Mouse (Mus musculus): ENCODE measurements around the gene Gm42791.
A peak's percentile ranks its signal among the peaks of the same experiment; 100 is the strongest.

Gene Gm42791

DNA sequence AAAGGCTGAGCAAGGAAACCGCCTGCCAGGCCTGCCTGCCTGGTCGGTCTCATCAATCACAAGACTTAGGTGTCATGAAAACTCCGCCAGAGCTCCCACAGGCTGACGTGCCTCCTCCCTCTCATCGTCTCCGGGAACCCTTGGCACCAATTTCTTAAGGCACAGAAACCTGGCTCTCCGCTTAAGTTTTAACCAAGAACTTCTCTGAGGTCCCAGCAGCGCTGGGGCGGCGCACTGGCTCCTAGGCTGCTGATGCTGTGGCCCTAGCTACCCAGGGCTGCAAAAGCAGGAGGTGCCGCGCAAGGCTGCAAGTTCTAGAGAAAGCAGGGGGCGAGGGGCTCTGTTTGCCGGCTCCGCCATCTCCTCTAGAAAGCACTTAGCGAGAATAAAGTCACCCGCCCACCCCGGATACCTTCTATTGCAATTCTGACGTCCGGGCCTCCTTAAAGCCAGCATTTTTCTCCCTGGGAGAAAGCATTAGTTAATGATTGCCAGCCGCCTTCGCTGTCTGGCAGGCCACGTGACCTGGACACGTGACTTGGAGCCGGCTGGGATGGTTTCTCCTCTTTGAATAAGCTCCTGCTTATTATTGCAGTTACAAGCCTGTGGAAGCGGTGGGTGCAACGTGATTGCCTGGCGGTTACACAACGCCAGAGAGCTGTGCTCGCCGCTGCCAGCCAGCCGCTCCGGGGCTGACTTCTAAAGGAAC is at the start of gene Gm42791:
Gm42791 (minus strand) TSS at position 442 of the 709 bp plus-strand sequence.
- DNase-seq (ENCODE audit: low read depth, low spot score): peak; percentile 39

GRCm38 (mm10) chr5:149044067-149044466 is 49.1 kb upstream of the Gm42791 start:
- no peak for DNase-seq (ENCODE audit: low read depth, low spot score)

DNA sequence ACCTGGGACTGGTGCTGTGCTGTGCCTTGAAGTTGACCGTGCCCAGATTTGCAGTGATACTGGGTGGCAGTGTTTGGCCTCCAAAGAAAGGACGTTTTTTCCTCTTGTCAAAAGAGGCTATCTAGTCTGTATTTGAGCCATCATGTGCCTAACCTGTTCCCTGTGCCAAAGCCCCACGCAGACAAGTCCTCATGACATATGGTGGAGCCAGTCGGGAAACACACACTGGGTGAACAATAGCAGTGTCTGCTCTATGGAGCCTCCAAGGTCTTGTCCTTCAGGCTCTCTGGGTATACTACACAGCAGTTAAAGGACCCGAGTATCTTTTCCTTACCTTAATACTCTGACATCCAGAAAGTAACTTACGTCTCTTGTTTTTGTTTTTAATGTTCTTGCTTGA is 48.3 kb upstream of the Gm42791 start:
- no peak for DNase-seq (ENCODE audit: low read depth, low spot score)

GRCm38 (mm10) chr5:149039825-149040224 is 44.9 kb upstream of the Gm42791 start:
- DNase-seq (ENCODE audit: low read depth, low spot score): peak; percentile 57

DNA sequence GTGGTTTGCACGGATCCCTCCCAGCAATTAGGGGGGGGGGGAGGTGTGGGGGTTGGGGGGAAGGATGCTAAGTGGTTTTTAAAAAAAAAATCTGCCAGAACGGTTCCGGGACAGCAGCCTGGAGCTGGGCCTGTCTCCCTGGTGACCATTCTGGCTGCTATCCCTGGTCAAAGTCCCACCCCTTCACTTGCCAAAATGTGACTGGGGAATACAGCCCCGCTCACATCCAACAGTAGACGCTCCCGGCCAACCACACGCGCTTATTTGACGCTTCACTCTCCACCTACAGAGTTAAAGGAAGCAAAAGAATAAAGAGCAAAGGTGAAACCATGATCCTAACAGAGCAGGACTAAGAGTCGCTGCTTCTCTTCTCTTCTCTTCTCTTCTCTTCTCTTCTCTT is 42.8 kb upstream of the Gm42791 start:
- DNase-seq (ENCODE audit: low read depth, low spot score): no peak

- DNase-seq (ENCODE audit: low read depth, low spot score): no peak
Observed at GRCm38 (mm10) chr5:149036920-149037319, 42.0 kb upstream of the Gm42791 start.

DNA sequence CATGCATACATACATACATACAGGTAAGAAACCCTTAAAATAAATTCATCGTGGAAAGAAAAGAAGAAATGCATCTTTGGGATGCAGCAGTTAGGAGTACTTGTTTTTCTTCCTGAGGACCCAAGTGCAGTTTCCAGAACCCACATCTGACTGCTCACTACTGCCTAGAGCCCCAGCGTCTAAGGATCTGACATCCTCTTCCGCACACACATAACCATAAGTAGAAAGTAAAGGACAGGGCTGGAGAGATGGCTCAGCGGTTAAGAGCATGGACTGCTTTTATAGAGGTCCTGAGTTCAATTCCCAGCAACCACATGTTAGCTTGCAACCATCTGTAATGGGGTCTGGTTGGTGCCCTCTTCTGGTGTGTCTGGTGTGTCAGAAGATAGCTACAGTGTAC is 37.5 kb upstream of the Gm42791 start:
- DNase-seq (ENCODE audit: low read depth, low spot score): no peak

GRCm38 (mm10) chr5:149031199-149031750 is 36.3 kb upstream of the Gm42791 start:
- DNase-seq (ENCODE audit: low read depth, low spot score): no peak

DNA sequence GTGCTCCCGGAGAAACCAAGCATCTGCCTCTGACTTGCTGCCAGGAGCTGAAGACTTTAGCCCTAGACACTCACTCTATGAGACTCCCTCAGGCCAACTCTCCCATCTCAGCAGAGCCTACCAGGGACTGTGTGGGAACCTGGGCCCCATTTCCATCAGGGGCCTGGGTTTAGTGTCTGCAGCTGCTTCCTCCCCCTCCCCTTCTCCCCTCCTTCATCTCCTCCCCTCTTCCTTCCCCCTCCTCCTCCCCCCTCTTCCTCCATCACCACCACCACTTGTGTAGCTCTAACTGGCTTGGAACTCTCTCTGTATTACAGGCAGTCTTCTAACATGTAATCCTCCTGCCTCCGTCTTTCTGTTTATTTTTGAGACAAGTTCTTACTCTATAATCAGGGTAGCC is 35.2 kb upstream of the Gm42791 start:
- no peak for DNase-seq (ENCODE audit: low read depth, low spot score)

DNA sequence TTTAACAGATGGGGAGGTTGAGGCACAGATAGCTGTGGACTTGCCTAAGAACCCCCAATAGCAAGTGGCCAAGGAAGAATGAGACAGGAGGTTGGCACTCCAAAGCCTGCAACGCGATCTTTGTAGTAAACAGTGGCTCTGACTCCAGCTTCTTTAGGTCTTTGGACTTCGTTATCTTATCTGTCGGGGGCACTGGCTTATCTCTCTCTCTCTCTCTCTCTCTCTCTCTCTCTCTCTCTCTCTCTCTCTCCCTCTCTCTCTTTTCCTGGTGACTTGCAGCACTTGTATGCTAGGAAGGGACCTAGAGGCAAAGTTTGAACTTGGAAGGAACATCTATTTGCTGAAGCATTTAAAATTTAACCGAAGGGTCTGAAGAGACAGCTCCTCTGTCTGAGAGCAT is 33.4 kb upstream of the Gm42791 start:
- DNase-seq (ENCODE audit: low read depth, low spot score): no peak

DNA sequence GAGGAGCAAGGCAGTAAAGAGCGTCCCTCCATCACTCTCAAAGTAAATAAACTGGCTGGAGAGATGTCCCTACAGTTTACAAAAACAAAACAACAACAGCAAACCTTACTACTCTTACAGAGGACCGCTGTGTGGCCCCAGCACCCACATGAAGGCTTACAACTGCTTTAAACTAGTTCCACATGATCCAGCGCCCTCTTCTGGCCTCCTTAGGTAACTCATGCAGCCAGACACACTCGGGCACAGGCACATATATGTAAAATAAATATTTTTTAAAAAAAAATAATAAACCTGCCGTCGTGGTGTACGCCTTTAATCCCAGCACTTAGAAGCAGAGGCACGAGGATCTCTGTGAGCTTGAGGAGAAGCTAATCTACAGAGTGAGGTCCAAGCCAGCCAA is 32.4 kb upstream of the Gm42791 start:
- DNase-seq (ENCODE audit: low read depth, low spot score): no peak

- no peak for DNase-seq (ENCODE audit: low read depth, low spot score)
Observed at GRCm38 (mm10) chr5:149021120-149021519, 26.2 kb upstream of the Gm42791 start.

DNA sequence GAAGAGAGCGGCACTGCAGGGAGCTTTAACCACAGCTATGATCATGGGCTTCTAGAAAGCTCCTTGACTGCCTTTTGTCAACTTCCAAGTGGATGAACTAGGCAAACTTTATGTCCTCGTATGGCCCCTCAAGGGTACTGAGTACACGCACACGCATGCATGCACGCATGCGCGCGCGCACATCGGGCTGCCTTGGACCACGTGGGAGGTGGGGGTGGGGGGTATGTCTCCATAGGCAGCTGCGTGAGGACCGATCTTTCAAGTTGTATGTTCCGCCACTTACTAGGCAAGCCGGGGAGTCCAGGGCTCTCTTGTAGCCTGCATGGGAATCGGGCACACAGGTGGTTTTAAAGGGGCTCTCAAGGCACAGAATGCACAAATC is 25.7 kb upstream of the Gm42791 start:
- no peak for DNase-seq (ENCODE audit: low read depth, low spot score)

GRCm38 (mm10) chr5:149020059-149020680 is 25.2 kb upstream of the Gm42791 start:
- DNase-seq (ENCODE audit: low read depth, low spot score): no peak

DNA sequence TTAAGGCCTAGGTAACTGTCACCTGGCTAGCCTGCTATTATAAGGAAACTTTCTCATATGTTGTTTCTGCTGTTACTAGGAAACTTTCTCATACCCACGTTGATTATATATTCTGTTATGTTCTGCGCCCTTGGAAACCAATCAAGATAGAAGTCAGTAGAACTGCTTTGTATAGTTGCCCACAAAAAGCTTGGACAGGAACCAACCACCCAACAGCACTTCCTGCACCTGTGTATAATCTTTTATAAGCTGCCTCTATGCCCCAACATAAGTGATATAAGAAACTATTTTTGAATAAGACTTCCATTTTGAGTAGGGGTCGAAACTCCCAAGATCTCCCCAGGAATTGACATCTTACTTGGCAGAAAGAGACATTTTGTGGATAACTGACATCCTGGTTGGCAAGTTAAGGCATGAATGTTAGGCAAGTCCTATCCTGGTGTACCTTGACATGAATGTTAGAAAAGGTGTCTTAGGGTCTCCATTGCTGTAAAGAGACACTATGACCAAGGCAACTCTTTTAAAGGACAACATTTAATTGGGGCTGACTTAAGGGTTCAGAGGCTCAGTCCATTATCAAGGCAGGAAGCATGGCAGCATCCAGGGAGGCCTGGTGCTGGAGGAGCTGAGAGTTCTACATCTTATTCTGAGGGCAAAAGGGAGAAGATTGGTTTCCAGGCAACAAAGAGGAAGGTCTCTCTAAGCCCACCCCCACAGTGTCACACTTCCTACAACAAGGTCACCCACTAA is 22.9 kb upstream of the Gm42791 start:
- no peak for DNase-seq (ENCODE audit: low read depth, low spot score)

DNA sequence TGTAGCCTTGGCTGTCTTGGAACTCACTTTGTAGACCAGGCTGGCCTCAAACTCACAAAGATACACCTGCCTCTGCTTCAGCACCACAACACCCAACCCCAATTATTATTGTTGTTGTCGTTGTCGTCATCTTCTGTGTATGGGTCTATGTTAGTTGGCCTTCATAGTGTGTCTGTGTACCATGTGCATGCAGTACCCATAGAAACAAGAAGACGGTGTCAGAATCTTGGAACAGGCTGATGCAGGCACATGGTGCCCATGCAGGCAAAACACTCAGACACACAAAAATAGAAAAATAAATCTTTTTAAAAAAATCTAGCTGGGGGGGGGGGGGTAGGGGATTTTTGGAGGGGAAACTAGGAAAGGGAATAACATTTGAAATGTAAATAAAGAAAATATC is 22.2 kb upstream of the Gm42791 start:
- DNase-seq (ENCODE audit: low read depth, low spot score): no peak

DNA sequence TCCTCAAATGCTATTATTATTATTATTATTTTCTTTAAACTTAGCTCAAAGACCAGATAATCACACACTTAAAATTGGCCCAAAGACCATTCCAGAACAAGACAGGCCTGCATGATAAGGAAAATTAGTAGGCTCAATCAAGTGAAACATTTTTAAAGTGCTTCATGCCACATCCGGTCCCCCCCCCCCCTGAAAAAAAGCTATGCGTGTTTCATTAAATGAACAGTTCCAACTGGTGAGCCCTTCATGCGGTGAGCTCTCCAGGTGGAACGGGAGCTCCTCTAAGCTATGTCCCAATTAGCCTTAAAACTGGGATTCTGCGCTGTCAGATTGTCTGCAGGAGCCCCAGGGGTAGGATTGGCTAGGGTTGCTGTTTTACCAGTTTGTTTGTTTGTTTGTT is 21.3 kb upstream of the Gm42791 start:
- no peak for DNase-seq (ENCODE audit: low read depth, low spot score)

DNA sequence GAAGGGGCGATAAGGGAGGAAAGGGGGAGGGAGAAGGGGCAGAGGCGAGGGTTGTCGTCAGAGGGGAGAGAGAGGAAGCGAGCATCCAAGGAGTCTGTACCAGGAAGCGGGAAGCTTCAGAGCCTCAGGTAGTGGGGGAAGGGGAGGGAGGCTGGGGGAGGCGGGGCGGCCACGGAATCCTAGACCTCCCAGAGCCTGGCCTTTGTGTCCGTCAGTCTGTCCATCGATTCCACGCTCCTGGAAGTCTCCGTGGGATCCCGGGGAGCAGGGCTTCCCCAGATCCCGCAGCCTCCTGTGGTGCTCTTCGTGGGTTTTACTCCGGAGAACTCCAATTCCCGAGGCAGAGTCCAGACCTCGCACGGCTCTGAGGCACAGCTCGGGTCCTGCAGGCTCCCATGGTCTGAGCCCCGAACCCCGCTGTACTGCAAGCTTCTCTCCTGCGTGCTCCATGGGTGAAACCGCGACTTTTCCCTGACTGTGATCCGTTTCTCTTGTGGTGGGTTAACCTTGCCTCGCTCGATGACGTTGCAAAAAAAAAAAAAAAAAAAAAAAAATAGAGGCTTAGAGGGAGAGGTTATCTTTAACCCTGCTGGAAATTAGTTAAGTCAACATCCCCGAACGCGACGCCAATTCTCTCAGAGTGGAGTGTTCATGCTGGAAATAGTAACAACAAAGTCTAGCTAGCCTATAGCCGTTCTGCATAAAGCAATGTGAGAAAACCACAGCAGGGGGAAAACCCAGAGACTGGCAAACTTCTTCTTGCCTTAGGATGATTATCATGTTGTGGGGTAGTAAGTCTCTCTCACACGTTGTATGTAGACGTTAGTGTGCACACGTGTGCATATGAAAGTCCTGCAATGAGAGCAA is 20.6 kb upstream of the Gm42791 start:
- DNase-seq (ENCODE audit: low read depth, low spot score): peak; percentile 34

GRCm38 (mm10) chr5:149014600-149015268 is 19.8 kb upstream of the Gm42791 start:
- DNase-seq (ENCODE audit: low read depth, low spot score): no peak

GRCm38 (mm10) chr5:149013817-149014508 is 19.0 kb upstream of the Gm42791 start:
- no peak for DNase-seq (ENCODE audit: low read depth, low spot score)

Data from c-Kit-negative CD71-positive TER-119-positive erythroid progenitor cells, embryonic 14.5 days (primary cell).